Mouse (Mus musculus) E14TG2a.4 (cell line): ENCODE data around the gene Pdxp.
A peak's percentile ranks its signal among the peaks of the same experiment; 100 is the strongest.

ENCODE experiments used
- H3K27me3 ChIP-seq: 2 replicates; pipeline ENCODE4 v1.6.1; 2014; ENCODE audit warnings: low read length, control low read depth; ENCODE audit not compliant: insufficient read depth
- H3K36me3 ChIP-seq: 2 replicates; pipeline ENCODE4 v1.6.1; 2014; ENCODE audit warnings: low read length, control low read depth; ENCODE audit not compliant: insufficient read depth
- H3K4me1 ChIP-seq: replicated peaks from 2 replicates; pipeline ENCODE4 v1.6.1; 2014; ENCODE audit warnings: low read depth, low read length, control low read depth
- H3K4me3 ChIP-seq: replicated peaks from 2 replicates; pipeline ENCODE4 v1.5.1; 2014; ENCODE audit warnings: mild to moderate bottlenecking, low read length
- H3K9me3 ChIP-seq: 2 replicates; pipeline ENCODE4 v1.6.1; 2014; ENCODE audit warnings: low read length, control low read depth
- CTCF ChIP-seq: conservative IDR thresholded peaks from 2 replicates; pipeline ENCODE4 v1.5.1; 2014; ENCODE audit warnings: low read length
- NANOG ChIP-seq: IDR thresholded peaks from 2 replicates; pipeline ENCODE4 v1.6.1; 2014; ENCODE audit warnings: borderline replicate concordance, low read length, mixed read lengths
- POU5F1 ChIP-seq: IDR thresholded peaks from 2 replicates; pipeline ENCODE4 v1.6.1; 2014; ENCODE audit warnings: low read length, borderline replicate concordance

Pdxp gene

DNA sequence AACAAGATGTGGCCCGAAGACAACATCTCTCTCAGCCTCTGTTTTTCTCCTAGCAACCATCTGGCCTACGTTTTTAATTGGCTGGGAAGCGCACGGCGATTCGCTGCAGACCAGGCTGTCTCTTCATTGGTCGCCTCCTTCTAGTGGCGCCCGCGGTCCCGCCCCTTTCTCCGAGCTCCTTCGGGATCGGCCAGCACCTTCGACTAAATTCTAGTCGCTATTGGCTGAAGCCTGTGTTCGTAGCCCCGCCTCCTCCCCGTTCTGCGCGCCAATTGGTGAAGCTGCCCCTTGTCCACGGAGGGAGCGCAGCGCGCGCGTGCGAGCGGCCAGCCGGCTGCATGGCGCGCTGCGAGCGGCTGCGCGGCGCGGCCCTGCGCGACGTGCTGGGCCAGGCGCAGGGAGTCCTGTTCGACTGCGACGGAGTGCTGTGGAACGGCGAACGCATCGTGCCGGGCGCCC lies at the start of gene Pdxp:
TSS of gene Pdxp (plus strand) at position 288 of the 459 bp plus-strand sequence.
- Histone ChIP-seq H3K4me3 (peak within 1 kb of the TSS; percentile 87), H3K36me3 (peaks cover 75% of the 10 kb centered on the region), H3K27me3 (peaks cover 17% of the 10 kb centered on the region), H3K9me3 (no peaks in the 10 kb centered on the region), H3K4me1 (peaks cover 66% of the 10 kb centered on the region)
- no peak for TF ChIP-seq POU5F1
- no peak for TF ChIP-seq NANOG
- no peak for TF ChIP-seq CTCF

DNA sequence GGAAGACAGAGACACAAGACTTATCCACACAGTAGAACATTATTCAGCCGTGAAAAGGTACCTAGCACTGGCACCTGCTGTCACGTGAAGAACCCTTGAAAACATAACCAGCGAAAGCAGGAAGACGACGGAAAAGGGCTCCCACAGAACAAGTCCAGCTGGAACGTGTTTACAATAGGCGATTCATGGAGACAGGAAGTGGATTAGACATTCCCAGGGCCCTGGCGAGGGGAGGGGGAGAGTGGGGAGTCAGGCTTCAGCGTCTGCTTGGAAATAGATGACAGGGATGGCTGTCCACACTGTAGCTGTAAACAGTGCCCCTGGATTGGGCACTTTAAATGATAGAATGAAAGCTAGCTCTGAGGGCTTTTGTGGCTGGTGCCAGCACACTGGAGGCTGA lies 45.3 kb upstream of the Pdxp start:
- no peak for TF ChIP-seq NANOG
- no peak for TF ChIP-seq CTCF
- TF ChIP-seq POU5F1, result no peak
- Histone ChIP-seq H3K9me3 (no peaks in the 10 kb centered on the region), H3K27me3 (peaks cover 5% of the 10 kb centered on the region; the same call in 1 of the 2 replicates), H3K36me3 (no peaks in the 10 kb centered on the region), H3K4me1 (peaks cover 81% of the 10 kb centered on the region), H3K4me3 (peak overlapping the region; percentile 10; the same call in 1 of the 2 replicates)

DNA sequence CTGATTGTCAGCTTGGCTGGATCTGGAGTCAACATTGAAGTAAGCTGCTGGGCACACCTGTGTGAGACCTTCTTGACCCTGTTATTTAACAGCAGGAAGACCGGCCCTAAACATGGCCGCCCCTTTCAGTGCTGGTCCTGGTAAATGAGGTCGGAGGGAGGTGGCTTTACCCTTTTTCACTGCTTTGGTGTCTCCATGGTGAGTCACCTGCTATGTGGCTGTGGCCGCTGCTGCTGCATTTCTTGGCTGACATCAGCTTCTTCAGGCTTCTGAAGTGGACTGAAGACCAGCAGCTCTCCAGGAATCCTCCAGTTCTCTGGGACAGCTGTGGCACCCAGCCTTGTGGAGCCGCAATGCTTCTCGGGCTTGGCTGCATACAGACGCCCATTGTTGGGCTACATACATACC lies 44.9 kb upstream of the Pdxp start:
- H3K36me3 ChIP-seq, result no peaks in the 10 kb centered on the region
- peak overlapping the region; percentile 10; the same call in 1 of the 2 replicates for H3K4me3 ChIP-seq

DNA sequence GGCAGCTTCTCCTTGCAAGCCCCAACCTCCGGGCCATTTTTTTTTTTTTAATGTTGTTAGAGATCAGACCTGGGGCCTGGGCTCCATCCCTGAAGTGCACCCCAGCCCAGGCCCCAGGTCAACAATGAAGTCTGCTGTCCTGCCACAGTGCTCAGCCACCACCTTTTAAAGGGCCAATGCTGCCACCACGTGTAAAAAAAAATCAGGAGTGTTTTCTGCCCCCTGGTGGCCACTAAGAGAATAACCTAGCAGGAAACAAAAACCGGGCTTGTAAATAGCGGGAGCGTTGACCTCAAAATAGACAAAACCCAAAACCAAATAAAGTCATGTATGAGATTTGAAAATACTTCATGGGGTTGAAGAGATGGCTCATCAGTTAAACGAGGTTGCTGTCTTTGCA lies 43.9 kb upstream of the Pdxp start:
- Histone ChIP-seq H3K36me3 (no peaks in the 10 kb centered on the region), H3K27me3 (peaks cover 5% of the 10 kb centered on the region; the same call in 1 of the 2 replicates), H3K4me1 (peaks cover 81% of the 10 kb centered on the region), H3K9me3 (no peaks in the 10 kb centered on the region), H3K4me3 (no peak overlapping the region)
- TF ChIP-seq NANOG, result no peak
- peak; percentile 99 for TF ChIP-seq CTCF

More for the DNA sequence above, 44.9 kb upstream of the Pdxp start:
- TF ChIP-seq CTCF (no peak), POU5F1 (no peak), NANOG (no peak)
- Histone ChIP-seq H3K27me3 (peaks cover 5% of the 10 kb centered on the region; the same call in 1 of the 2 replicates), H3K9me3 (no peaks in the 10 kb centered on the region), H3K4me1 (peaks cover 81% of the 10 kb centered on the region)

DNA sequence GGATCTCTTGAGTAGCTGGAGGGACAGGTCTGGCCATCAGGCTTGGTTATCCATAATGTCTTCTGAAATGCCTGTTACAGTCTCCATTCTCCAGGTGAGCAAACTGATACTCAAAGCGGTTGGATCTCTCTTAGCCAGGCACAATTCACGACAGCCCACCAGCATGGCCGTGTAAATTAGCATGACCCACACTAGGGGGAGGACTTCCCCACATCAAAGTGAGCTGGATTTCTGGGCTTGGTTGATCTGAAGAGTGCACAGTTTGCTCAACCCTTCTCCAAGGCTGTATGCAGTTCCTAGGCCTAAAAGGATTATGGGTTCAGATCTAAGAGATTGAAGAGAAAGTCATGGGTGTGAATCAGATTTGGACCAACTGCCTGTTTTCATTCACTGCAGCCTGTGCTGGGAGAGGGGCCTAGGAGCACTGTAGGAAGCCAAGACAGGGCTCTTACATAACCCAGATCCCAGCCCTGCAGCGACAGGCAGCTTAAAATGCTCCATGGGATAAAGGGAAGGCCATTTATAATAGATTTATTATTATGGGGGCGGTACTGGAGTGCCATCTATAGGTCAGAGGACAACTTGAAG lies 41.6 kb upstream of the Pdxp start:
- Histone ChIP-seq H3K4me1 (peaks cover 80% of the 10 kb centered on the region), H3K9me3 (no peaks in the 10 kb centered on the region)

DNA sequence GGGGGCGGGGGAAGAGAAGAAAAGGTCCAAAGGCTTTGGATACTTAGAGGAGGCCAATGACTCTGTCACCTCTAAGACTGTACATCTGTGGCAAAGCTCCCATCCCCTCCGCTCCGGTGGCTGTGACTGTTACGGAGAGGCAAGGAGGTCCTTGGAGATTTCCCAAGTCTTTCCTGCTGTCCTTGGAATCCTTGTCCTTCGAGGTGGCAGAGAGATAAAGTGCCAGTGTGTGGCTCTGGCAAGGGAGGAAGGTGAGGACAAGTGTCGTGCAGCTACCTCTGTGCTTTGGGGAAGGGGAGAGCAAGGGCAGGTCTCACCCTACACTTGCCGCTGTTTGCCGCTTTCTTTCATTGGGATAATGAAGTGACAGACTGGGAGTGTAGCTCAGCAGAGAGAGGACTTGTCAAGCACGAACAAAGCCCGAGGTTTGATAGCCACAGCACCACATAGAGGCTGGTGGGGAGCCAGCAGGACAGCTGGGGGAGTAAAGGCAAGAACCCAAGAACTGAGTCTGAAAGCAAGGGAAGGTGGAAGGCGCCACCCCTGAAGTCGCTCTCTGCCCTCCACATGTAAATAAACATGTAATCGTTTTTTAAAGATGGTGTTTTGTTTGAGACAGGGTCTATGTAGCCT lies 39.8 kb upstream of the Pdxp start:
- no peaks in the 10 kb centered on the region for H3K27me3 ChIP-seq
- TF ChIP-seq NANOG, result no peak
- no peak for TF ChIP-seq CTCF
- TF ChIP-seq POU5F1, result no peak
- no peaks in the 10 kb centered on the region for H3K9me3 ChIP-seq
- H3K4me1 ChIP-seq, result peaks cover 72% of the 10 kb centered on the region
- H3K36me3 ChIP-seq, result 0 out of 2 replicates have a peak, but pooled peaks cover under 1% of the 10 kb centered on the region
- peak overlapping the region; percentile 92 for H3K4me3 ChIP-seq

More for the DNA sequence above, 41.6 kb upstream of the Pdxp start:
- Histone ChIP-seq H3K27me3 (no peaks in the 10 kb centered on the region), H3K36me3 (no peaks in the 10 kb centered on the region), H3K4me3 (no peak overlapping the region)
- TF ChIP-seq CTCF (no peak), POU5F1 (no peak), NANOG (no peak)

DNA sequence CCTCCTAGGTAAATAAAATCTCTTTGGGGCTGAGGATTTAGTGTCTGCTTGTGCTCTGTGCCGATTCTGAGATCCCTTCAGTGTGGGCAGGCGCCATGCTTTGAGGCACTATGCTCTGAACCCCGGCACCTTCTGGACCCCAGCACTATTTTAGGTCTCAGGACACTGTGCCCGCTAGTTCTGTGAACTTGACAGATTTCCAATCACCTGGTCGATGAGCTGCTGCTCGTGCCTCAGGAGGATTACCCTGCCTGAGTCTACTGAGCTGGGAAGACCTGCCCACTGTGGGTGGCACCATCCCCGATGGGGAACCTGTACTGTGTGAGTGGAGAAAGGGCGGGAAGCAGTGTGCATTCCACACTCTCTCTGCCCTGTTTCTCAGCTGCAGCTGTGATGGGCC lies 38.7 kb upstream of the Pdxp start:
- Histone ChIP-seq H3K4me3 (peak overlapping the region; percentile 92), H3K9me3 (no peaks in the 10 kb centered on the region), H3K36me3 (peaks cover 11% of the 10 kb centered on the region), H3K27me3 (no peaks in the 10 kb centered on the region), H3K4me1 (peaks cover 75% of the 10 kb centered on the region)
- TF ChIP-seq CTCF, result no peak
- TF ChIP-seq NANOG, result no peak
- TF ChIP-seq POU5F1, result no peak

DNA sequence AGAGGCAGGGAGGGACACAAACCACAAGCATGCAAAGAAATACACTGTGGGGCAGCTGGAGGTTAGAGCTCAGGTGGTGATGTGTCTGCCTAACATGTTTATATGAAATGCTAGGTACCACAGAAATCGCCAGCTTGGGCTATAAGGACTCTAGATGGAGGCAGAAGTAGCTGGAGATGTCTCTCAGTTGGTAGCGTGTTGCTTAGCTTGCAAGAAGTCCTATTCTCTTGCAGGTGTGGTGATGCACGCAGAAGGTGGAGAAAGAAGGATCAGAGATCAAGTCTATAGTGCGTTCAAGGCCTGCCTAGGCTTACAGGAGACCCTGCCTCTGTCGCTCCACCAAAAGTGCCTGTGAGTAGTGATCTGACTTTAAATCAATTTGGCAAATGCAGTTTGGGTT lies 38.2 kb upstream of the Pdxp start:
- TF ChIP-seq POU5F1 (no peak), CTCF (no peak), NANOG (no peak)
- H3K36me3 ChIP-seq, result peaks cover 16% of the 10 kb centered on the region
- peaks cover 77% of the 10 kb centered on the region for H3K4me1 ChIP-seq
- peak overlapping the region; percentile 92 for H3K4me3 ChIP-seq
- no peaks in the 10 kb centered on the region for H3K9me3 ChIP-seq
- no peaks in the 10 kb centered on the region for H3K27me3 ChIP-seq
